Mouse (Mus musculus) cerebellum, adult 2 months (tissue): Measurements from ENCODE around the gene Rnf214. TPM values are rescaled to one million over a fixed set of nuclear protein-coding genes. Genes with fewer than 3 reads are reported as not detected.
A peak's percentile ranks its signal among the peaks of the same experiment; 100 is the strongest.

ENCODE experiments used
- DNase-seq, 2 experiments: peaks; one replicate each; pipeline ENCODE4 v3.0.0; 2021
- H3K27ac ChIP-seq: fragments of 200-500 bp; 2 replicates; pipeline ENCODE4 v1.5.1; 2012; ENCODE audit warnings: low read length, control low read depth, inconsistent platforms; ENCODE audit not compliant: insufficient read depth
- H3K27me3 ChIP-seq: fragments of 200-500 bp; 2 replicates; pipeline ENCODE4 v1.6.1; 2012; ENCODE audit warnings: inconsistent platforms, mild to moderate bottlenecking, low read length, moderate library complexity; ENCODE audit not compliant: control insufficient read depth, insufficient read depth
- H3K4me1 ChIP-seq: fragments of 200-500 bp; 2 replicates; pipeline ENCODE4 v1.6.1; 2011; ENCODE audit warnings: low read length; ENCODE audit not compliant: control insufficient read depth, insufficient read depth
- H3K4me3 ChIP-seq: fragments of 200-500 bp; replicated peaks from 2 replicates; pipeline ENCODE3; 2011; ENCODE audit warnings: mild to moderate bottlenecking, low read depth, low read length, control low read depth; ENCODE audit not compliant: insufficient read depth
- CTCF ChIP-seq: fragments of 200-500 bp; IDR thresholded peaks from 2 replicates; pipeline ENCODE4 v1.5.1; 2011; ENCODE audit warnings: low read depth, mild to moderate bottlenecking, control low read depth, low read length, moderate library complexity, borderline replicate concordance; ENCODE audit not compliant: insufficient read depth
- POLR2A ChIP-seq: fragments of 200-500 bp; IDR thresholded peaks from 2 replicates; pipeline ENCODE4 v1.6.1; 2011; ENCODE audit warnings: low read length, control low read depth, borderline replicate concordance; ENCODE audit not compliant: insufficient read depth
- WGBS: fragments of 180-500 bp; shearing (Covaris S2); methylation state at CpG from one replicate; pipeline ENCODE4 v1.1.7; 2018; 5-methylcytosine and 5-hydroxymethylcytosine counted together
- polyA plus RNA-seq: library from polyadenylated mRNA; depleted of rRNA; stranded (reverse); fragments of >200 nt; gene quantifications from 2 replicates; pipeline ENCODE4 v1.2.3, GENCODE M21; 2012

The Rnf214 gene
- polyA plus RNA-seq, 1 experiment: 45.8 TPM

GRCm38 (mm10) chr9:45929285-45929684 is 22.6 kb upstream of the Rnf214 start:
- H3K27me3 ChIP-seq: no peaks in the 10 kb centered on the region
- 52% methylated on average over 5 of the region's 5 CpGs for WGBS
- H3K27ac ChIP-seq: no peak overlapping the region
- H3K4me3 ChIP-seq: no peak overlapping the region
- peaks cover 6% of the 10 kb centered on the region for H3K4me1 ChIP-seq
- TF ChIP-seq POLR2A (no peak), CTCF (no peak)
- DNase-seq: no peak

DNA sequence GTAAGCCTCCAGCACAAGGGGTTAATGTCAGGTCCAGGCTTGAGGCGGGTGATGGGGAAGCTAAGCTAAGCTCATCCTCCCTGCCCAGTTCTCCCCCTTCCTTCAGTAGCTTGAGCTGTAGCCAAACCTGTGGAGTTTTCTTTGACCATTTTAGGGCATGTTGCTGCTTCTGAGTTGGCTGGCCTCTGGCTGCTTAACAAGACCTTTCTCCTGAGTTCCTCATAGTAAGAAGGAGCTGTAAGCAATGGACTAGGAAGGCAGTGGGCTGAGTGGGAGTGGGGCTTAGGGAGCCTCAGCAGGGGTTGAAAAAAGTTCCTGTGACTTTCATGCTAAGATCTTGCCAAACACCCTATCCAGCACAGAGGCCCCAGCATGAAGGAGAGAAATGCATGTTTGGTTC is 13.2 kb upstream of the Rnf214 start:
- WGBS: 54% methylated on average over 1 of the region's 1 CpGs
- Histone ChIP-seq H3K4me3 (no peak overlapping the region), H3K4me1 (no peaks in the 10 kb centered on the region), H3K27me3 (no peaks in the 10 kb centered on the region), H3K27ac (no peak overlapping the region)
- TF ChIP-seq CTCF: no peak
- no peak for TF ChIP-seq POLR2A
- no peak for DNase-seq

DNA sequence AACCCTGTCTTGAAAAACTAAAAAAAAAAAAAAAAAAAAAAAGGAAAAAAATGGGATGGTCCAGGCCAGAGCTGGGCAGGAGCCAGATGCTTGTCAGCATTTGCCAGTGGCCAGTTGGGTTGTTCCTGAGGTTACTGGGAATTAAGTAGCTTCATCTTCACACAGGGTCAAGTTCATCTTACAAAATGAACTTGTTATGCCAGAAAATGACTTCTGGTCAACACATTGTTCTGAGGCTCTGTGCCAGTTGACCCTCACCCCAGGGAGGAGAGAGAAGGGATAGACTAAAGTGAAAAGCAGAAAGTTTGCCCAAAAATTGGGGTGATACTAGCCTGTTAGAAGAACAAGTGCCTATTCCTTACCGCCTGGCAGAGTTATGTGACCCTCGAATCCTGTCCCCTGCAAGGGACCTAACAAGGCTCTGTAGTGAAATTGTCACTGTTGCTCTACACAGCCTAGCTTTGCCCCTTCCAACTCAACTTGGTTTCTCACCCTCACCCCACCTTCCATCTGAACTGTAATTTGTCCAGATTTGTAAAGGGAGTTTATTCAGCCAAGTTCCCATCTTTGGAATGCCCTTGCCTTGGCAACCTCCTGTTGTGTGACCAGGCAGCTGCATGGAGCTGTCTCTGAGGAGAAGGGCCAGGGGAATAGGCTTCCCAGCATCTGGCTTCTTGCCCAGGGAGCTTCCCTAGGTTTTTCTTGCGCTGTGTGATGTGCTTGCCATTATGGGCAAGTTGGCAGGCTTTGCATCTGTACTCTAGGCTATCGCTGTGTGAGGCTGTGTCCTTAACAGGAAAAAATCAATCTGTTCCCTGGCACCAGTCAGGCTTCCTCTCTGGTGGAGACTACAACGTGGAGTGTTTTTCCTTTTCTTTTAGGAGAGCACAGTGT is 10.6 kb upstream of the Rnf214 start:
- no peaks in the 10 kb centered on the region for H3K4me1 ChIP-seq
- no peak for TF ChIP-seq POLR2A
- TF ChIP-seq CTCF: no peak
- H3K27me3 ChIP-seq: no peaks in the 10 kb centered on the region
- H3K27ac ChIP-seq: no peak overlapping the region
- no peak overlapping the region for H3K4me3 ChIP-seq
- WGBS: 20% methylated on average over 5 of the region's 5 CpGs
- DNase-seq: peak; percentile 32 to 54

- H3K4me3 ChIP-seq: no peak overlapping the region
- no peak overlapping the region for H3K27ac ChIP-seq
- no peak for TF ChIP-seq POLR2A
- TF ChIP-seq CTCF: no peak
- H3K4me1 ChIP-seq: no peaks in the 10 kb centered on the region
- WGBS: 95% methylated on average over 2 of the region's 2 CpGs
- no peaks in the 10 kb centered on the region for H3K27me3 ChIP-seq
- DNase-seq: no peak
Observed at GRCm38 (mm10) chr9:45915659-45916058, 8.9 kb upstream of the Rnf214 start.

DNA sequence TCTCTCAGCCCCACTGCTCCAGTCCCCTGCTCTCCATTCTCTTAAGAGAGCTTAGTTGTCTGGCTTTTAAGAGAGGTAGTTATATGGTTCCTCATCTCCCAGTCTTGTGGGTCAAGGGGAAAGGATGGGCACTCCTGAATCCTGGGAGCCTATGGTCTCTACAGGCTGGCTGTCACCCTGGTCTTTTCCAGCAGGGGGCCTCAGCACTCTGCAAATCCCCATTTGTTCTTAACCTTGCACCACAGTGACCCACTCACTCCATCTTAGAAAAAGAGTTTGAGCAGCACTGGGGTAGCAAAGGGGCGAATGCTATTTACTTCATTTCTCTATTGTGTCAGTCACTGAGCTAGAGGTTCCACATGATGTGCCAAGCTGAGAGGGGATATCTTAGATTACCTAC is 5.0 kb upstream of the Rnf214 start:
- peak in 1 of 2 experiments; percentile 39 for DNase-seq
- H3K4me3 ChIP-seq: no peak overlapping the region
- H3K27me3 ChIP-seq: no peaks in the 10 kb centered on the region
- no peak for TF ChIP-seq POLR2A
- TF ChIP-seq CTCF: peak; percentile 63
- 62% methylated on average over 1 of the region's 1 CpGs for WGBS
- no peak overlapping the region for H3K27ac ChIP-seq
- H3K4me1 ChIP-seq: no peaks in the 10 kb centered on the region; the same call in 1 of the 2 replicates

DNA sequence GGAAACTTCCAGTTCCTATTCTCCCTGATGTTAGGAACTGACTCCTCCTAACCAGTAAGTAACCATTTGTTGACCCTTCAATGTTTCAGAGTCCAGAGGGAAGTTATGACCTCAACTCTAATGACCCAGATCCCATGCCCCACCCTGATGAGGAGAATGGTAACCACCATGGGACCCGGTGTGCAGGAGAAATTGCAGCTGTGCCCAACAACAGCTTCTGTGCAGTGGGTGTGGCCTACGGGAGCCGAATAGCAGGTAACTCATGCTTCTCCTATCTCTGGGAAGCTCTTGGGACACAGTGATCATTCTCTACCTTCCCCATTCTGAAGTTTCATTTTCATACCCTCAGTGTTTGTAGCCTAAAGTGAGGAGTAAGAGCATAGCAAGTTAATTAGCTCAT is 4.3 kb upstream of the Rnf214 start:
- H3K4me3 ChIP-seq: no peak overlapping the region
- no peak for DNase-seq
- no peak overlapping the region for H3K27ac ChIP-seq
- H3K27me3 ChIP-seq: no peaks in the 10 kb centered on the region
- H3K4me1 ChIP-seq: no peaks in the 10 kb centered on the region; the same call in 1 of the 2 replicates
- no peak for TF ChIP-seq POLR2A
- TF ChIP-seq CTCF: no peak
- WGBS: 92% methylated on average over 3 of the region's 3 CpGs

DNA sequence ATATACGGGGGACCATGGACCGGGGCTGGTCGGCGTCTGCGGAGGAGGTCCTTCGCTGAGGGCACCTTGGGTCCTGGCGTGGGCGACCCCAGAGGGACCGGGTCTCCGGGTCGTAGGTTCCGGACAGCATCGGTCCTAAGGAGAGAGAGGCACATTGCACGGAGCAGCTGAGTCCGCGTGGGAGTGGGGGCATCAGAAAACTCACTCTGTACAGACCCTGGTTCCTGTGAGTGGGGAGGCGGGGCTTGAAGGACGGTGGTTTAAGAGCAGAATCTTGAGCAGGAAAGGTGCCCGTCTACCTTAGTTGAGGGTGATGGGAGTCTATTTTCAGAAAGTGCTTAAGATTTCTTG is 342 bp upstream of the Rnf214 start:
- H3K27ac ChIP-seq: peak overlapping the region; percentile 44
- H3K27me3 ChIP-seq: no peaks in the 10 kb centered on the region
- H3K4me3 ChIP-seq: peak overlapping the region; percentile 74
- no peak for TF ChIP-seq CTCF
- no peak for TF ChIP-seq POLR2A
- under 1% methylated on average over 19 of the region's 19 CpGs for WGBS
- no peaks in the 10 kb centered on the region; the same call in 1 of the 2 replicates for H3K4me1 ChIP-seq
- no peak for DNase-seq

DNA sequence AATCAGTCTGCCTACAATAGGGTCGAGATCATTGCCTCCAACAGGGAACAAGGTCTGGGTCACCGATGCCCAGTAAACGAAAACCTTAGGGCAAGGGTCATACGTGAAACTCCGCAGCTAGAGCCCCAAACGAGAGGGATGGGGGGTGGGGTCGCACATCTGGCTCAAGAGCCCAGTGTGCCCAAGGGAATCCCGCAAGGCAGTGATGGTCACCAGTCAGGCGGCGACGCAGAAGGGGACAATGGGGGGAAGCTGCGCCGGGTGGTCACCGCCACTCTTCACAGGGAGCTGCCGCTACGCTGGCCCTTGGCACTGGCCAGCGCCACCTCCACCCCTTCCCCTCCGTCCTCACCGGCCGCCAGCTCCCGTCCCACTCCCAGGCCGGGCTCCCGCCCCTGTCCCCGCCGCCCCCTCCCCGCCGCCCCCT is 887 bp downstream of the Rnf214 start:
- under 1% methylated on average over 16 of the region's 27 CpGs for WGBS
- no peaks in the 10 kb centered on the region; the same call in 1 of the 2 replicates for H3K4me1 ChIP-seq
- peak overlapping the region; percentile 74 for H3K4me3 ChIP-seq
- DNase-seq: peak; percentile 44
- peak overlapping the region; percentile 66 for H3K27ac ChIP-seq
- TF ChIP-seq POLR2A (no peak), CTCF (no peak)
- H3K27me3 ChIP-seq: no peaks in the 10 kb centered on the region

- Histone ChIP-seq H3K4me1 (no peaks in the 10 kb centered on the region; the same call in 1 of the 2 replicates), H3K4me3 (peak overlapping the region; percentile 74), H3K27me3 (no peaks in the 10 kb centered on the region), H3K27ac (no peak overlapping the region)
- 32% methylated on average over 4 of the region's 4 CpGs for WGBS
- DNase-seq: no peak
- TF ChIP-seq CTCF (no peak), POLR2A (no peak)
Observed at GRCm38 (mm10) chr9:45905196-45905595, 1.5 kb downstream of the Rnf214 start.
